Mouse (Mus musculus) neural tube, embryonic 14.5 days (tissue): ENCODE measurements around the gene Polg2. TPM values are rescaled to one million over a fixed set of nuclear protein-coding genes. Genes with fewer than 3 reads are reported as not detected.
"Not testable (repeated sequence)": the region's sequence is repeated elsewhere in the genome, so short reads cannot be mapped to it uniquely, and the experiment has no call there.

Source experiments
- ATAC-seq: fragments of 200-750 bp; cut with Nextera tagmentation; 2 replicates; pipeline ENCODE4 v1.8.0; 2017; ENCODE audit warnings: low read depth, mild to moderate bottlenecking, moderate TSS enrichment, moderate library complexity
- H3K27ac ChIP-seq: fragments of 300-500 bp; sonication (generic); 2 replicates; pipeline ENCODE4 v1.5.1; 2014; ENCODE audit warnings: low read depth, mild to moderate bottlenecking, control low read depth, low read length, moderate library complexity, mixed read lengths
- H3K27me3 ChIP-seq: fragments of 300-500 bp; sonication (generic); 2 replicates; pipeline ENCODE4 v1.6.1; 2014; ENCODE audit warnings: low read length; ENCODE audit not compliant: control insufficient read depth, insufficient read depth
- H3K36me3 ChIP-seq: fragments of 300-500 bp; sonication (generic); 2 replicates; pipeline ENCODE4 v1.6.1; 2014; ENCODE audit warnings: low read length, mixed read lengths; ENCODE audit not compliant: control insufficient read depth, insufficient read depth
- H3K4me1 ChIP-seq: fragments of 300-500 bp; sonication (generic); 2 replicates; pipeline ENCODE4 v1.6.1; 2014; ENCODE audit warnings: low read length; ENCODE audit not compliant: control insufficient read depth, insufficient read depth
- H3K4me2 ChIP-seq: fragments of 300-500 bp; sonication (generic); 2 replicates; pipeline ENCODE4 v1.6.1; 2014; ENCODE audit warnings: mild to moderate bottlenecking, low read depth, low read length, control low read depth
- H3K4me3 ChIP-seq: fragments of 300-500 bp; sonication (generic); 2 replicates; pipeline ENCODE4 v1.5.1; 2014; ENCODE audit warnings: low read depth, low read length, control low read depth, mixed read lengths
- H3K9ac ChIP-seq: fragments of 300-500 bp; sonication (generic); replicated peaks from 2 replicates; pipeline ENCODE4 v1.6.1; 2014; ENCODE audit warnings: low read depth, mild to moderate bottlenecking, control low read depth, low read length, mixed read lengths
- H3K9me3 ChIP-seq: fragments of 300-500 bp; sonication (generic); 2 replicates; pipeline ENCODE4 v1.6.1; 2016; ENCODE audit warnings: low read length; ENCODE audit not compliant: control insufficient read depth
- WGBS: fragments of 180-500 bp; shearing (Covaris S2); extraction: QIAGEN DNeasy Blood & Tissue Kit; methylation state at CpG from one replicate; pipeline ENCODE4 v1.1.7; 2014; 5-methylcytosine and 5-hydroxymethylcytosine counted together
- polyA plus RNA-seq: library from polyadenylated mRNA; unstranded; fragments of >200 nt; fragmentation: Nextera tagmentation; extraction: Ambion mirVana; gene quantifications from 2 replicates; pipeline ENCODE4 v1.2.1, GENCODE M21; 2014

The Polg2 gene
- polyA plus RNA-seq, 1 experiment from 2014 or later: 10.3 TPM

DNA sequence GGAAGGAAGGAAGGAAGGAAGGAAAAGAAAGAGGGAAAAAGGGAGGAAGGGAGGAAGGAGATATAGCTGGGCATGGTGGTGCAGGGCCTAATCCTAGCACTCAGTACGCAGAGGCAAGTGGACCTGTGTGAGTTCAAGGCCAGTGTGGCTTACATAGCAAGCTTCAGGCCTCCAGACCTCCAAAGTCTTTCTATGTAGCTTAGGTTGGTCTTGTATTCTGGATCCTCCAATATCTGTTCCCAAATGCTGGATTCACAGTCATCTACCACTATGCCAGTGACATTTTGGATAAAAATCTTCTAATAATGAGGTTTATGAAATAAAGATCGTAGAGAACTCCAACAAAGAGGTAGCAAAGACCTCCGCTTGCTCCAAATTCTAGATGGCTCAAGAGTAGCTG, 37.5 kb downstream of the Polg2 start:
- 93% methylated on average over 3 of the region's 3 CpGs for WGBS
- H3K27me3 ChIP-seq: no peaks in the 10 kb centered on the region
- no peaks in the 10 kb centered on the region for H3K36me3 ChIP-seq
- H3K4me1 ChIP-seq: peaks cover 7% of the 10 kb centered on the region
- no peaks in the 10 kb centered on the region for H3K9me3 ChIP-seq
- ATAC-seq: no peak
- H3K9ac ChIP-seq: no peak overlapping the region
- no peak overlapping the region for H3K27ac ChIP-seq
- H3K4me3 ChIP-seq: no peak overlapping the region
- H3K4me2 ChIP-seq: no peak overlapping the region

DNA sequence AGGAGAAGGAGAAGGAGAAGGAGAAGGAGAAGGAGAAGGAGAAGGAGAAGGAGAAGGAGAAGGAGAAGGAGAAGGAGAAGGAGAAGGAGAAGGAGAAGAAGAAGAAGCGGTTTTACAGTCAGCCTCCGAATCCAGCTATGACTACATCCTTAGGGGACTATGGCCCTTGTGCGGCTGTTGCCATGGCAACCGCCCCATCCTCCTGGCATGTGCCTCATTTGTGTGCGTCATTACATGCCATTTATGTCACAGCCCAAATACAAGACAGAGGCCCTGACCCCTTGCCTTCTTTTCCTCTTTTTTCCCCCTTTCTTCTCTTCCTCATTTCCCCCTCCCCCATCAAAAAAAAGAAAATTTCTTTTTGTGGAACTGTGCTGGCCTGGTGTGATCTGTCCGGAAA, 38.1 kb downstream of the Polg2 start:
- no peak for ATAC-seq
- H3K36me3 ChIP-seq: no peaks in the 10 kb centered on the region
- H3K4me2 ChIP-seq: no peak overlapping the region
- H3K9me3 ChIP-seq: no peaks in the 10 kb centered on the region
- H3K9ac ChIP-seq: no peak overlapping the region
- no peaks in the 10 kb centered on the region for H3K27me3 ChIP-seq
- H3K4me1 ChIP-seq: peaks cover 7% of the 10 kb centered on the region
- WGBS: 25% methylated on average over 6 of the region's 6 CpGs
- no peak overlapping the region for H3K27ac ChIP-seq
- no peak overlapping the region for H3K4me3 ChIP-seq

DNA sequence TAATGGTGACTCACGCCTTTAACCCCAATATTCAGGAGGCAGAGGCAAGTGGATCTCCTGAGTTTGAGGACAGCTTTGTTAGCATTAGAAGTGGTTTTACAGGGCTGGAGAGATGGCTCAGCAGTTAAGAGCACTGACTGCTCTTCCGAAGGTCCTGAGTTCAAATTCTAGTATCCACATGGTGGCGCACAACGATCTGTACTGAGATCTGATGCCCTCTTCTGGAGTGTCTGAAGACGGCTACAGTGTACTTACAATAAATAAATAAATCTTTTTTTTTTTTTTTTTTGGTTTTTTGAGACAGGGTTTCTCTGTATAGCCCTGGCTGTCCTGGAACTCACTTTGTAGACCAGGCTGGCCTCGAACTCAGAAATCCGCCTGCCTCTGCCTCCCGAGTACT, 38.6 kb downstream of the Polg2 start:
- WGBS: 93% methylated on average over 5 of the region's 8 CpGs

DNA sequence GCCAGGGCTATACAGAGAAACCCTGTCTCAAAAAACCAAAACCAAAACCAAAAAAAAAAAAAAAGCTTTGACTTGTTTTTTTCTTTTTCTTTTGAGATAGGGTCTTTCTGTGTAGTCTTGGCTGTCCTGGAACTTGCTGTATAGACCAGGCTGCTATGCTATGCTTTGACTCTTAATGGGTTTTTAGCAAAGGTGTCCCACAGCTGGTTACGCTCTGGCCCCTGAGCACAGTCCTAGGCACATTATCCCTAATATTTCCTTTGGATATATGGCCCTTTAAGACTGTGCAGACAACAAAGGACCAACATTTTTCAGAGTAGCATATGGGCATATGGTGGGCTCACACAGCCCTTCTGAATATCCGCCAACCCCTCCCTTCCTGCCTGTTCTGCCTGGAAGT, 40.2 kb downstream of the Polg2 start:
- H3K9ac ChIP-seq: no peak overlapping the region
- H3K27ac ChIP-seq: no peak overlapping the region
- no peak overlapping the region for H3K4me2 ChIP-seq
- H3K36me3 ChIP-seq: no peaks in the 10 kb centered on the region
- no peaks in the 10 kb centered on the region for H3K9me3 ChIP-seq
- peaks cover 7% of the 10 kb centered on the region for H3K4me1 ChIP-seq
- no peak for ATAC-seq
- WGBS: 92% methylated on average over 2 of the region's 2 CpGs
- no peak overlapping the region for H3K4me3 ChIP-seq
- H3K27me3 ChIP-seq: no peaks in the 10 kb centered on the region

More for the DNA sequence above, 38.6 kb downstream of the Polg2 start:
- not testable (repeated sequence) for H3K4me2 ChIP-seq, H3K9me3 ChIP-seq, H3K36me3 ChIP-seq, H3K9ac ChIP-seq, H3K4me3 ChIP-seq, H3K27ac ChIP-seq, H3K4me1 ChIP-seq, ATAC-seq, H3K27me3 ChIP-seq

DNA sequence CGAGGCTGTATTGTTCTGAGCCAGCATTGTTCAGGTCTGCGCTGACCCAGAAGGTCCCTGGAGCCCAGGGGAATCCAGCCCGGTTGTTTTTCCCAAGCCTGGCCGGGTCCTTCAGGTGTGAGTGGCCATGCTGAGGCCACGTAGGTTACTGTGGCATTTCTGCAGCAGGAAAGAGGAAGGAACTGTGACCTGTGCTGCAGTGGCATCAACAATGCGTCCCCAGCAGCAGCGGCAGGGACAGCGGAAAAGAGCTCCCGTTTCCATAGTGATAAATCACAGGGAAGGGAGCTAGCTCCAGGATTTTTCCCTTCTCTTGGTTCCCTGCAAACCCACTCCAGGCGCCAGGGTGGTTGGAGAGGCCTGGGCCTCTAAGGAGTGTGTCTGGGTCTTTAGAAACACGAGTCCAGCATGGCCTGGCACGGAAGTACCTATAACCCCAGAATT, 42.1 kb downstream of the Polg2 start:
- Histone ChIP-seq H3K36me3 (no peaks in the 10 kb centered on the region), H3K9ac (peak overlapping the region; percentile 44; the same call in 1 of the 2 replicates), H3K27ac (peak overlapping the region; percentile 24; the same call in 1 of the 2 replicates), H3K9me3 (no peaks in the 10 kb centered on the region), H3K4me3 (no peak overlapping the region), H3K4me1 (peaks cover 7% of the 10 kb centered on the region), H3K27me3 (no peaks in the 10 kb centered on the region), H3K4me2 (no peak overlapping the region)
- peak; percentile 54; the same call in 1 of the 2 replicates for ATAC-seq
- 11% methylated on average over 11 of the region's 12 CpGs for WGBS

DNA sequence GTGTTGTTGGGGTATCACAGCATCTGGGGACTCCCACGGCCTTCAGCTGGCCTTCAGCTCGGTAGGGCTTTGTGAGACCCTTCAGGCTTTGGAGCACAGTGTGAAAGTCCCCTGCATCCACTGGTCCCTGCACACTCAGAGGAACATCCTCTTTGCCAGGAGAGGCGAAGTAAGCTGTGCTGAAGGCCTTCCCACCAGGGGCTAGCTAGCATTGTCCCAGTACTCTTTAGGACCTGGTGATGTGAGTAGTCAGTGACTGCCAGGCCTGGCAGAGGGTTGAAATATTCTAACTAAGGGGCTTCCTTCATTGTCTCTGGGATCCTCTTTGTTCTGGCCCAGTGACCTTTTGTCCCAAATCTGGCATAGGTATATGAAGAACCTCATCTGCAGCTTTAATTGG, 42.7 kb downstream of the Polg2 start:
- Histone ChIP-seq H3K4me3 (no peak overlapping the region), H3K27ac (peak overlapping the region; percentile 22; the same call in 1 of the 2 replicates), H3K27me3 (no peaks in the 10 kb centered on the region), H3K9ac (no peak overlapping the region), H3K4me2 (no peak overlapping the region), H3K36me3 (no peaks in the 10 kb centered on the region), H3K9me3 (no peaks in the 10 kb centered on the region), H3K4me1 (peaks cover 7% of the 10 kb centered on the region)
- WGBS: 65% methylated on average over 3 of the region's 3 CpGs
- ATAC-seq: no peak

DNA sequence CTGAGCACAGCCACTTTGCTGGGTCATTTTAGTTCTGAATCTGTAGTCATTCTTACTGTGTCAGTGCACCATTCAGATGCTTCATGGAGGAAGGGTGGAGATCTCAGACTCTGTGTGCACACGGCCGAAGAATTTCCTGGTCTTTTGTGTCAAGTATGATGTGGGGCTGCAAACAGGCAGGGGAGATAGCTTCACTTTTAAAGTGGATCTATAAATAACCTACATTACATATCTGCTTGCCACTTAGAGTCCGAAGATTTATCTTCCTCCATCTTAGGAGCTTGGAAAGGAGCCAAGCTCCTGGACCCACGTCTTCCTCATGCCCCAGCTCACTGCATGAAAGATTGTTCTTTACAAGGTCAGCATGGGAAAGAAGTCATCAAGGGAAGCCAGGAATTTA, 48.6 kb downstream of the Polg2 start:
- H3K36me3 ChIP-seq: no peaks in the 10 kb centered on the region
- H3K9me3 ChIP-seq: no peaks in the 10 kb centered on the region
- no peaks in the 10 kb centered on the region for H3K27me3 ChIP-seq
- no peak overlapping the region for H3K27ac ChIP-seq
- H3K9ac ChIP-seq: no peak overlapping the region
- H3K4me3 ChIP-seq: no peak overlapping the region
- no peaks in the 10 kb centered on the region for H3K4me1 ChIP-seq
- no peak overlapping the region for H3K4me2 ChIP-seq
- ATAC-seq: no peak
- 69% methylated on average over 4 of the region's 4 CpGs for WGBS

DNA sequence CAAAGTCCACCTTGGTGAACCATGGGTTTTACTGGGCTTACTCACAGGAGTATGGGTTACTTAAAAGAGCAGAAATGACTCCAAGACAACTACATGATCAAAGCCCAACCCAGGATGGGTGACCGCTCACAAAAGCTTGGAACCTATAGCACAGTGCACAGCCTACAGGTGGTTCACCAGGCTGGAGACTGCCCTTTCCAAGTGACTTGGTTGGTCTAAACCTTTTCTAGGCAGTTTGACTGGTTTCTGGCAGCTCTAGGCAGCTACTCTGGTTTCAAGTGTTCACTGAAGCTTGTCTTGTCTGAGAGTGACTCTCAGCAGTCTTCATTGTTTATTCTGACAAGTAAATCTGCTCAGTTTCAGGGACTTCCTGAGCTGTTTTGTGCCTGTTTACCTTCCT, 49.7 kb downstream of the Polg2 start:
- WGBS: 100% methylated on average over 1 of the region's 1 CpGs
- Histone ChIP-seq H3K36me3 (no peaks in the 10 kb centered on the region), H3K9ac (no peak overlapping the region), H3K4me2 (no peak overlapping the region), H3K4me3 (no peak overlapping the region), H3K9me3 (no peaks in the 10 kb centered on the region), H3K4me1 (no peaks in the 10 kb centered on the region), H3K27me3 (no peaks in the 10 kb centered on the region), H3K27ac (no peak overlapping the region)
- ATAC-seq: no peak

DNA sequence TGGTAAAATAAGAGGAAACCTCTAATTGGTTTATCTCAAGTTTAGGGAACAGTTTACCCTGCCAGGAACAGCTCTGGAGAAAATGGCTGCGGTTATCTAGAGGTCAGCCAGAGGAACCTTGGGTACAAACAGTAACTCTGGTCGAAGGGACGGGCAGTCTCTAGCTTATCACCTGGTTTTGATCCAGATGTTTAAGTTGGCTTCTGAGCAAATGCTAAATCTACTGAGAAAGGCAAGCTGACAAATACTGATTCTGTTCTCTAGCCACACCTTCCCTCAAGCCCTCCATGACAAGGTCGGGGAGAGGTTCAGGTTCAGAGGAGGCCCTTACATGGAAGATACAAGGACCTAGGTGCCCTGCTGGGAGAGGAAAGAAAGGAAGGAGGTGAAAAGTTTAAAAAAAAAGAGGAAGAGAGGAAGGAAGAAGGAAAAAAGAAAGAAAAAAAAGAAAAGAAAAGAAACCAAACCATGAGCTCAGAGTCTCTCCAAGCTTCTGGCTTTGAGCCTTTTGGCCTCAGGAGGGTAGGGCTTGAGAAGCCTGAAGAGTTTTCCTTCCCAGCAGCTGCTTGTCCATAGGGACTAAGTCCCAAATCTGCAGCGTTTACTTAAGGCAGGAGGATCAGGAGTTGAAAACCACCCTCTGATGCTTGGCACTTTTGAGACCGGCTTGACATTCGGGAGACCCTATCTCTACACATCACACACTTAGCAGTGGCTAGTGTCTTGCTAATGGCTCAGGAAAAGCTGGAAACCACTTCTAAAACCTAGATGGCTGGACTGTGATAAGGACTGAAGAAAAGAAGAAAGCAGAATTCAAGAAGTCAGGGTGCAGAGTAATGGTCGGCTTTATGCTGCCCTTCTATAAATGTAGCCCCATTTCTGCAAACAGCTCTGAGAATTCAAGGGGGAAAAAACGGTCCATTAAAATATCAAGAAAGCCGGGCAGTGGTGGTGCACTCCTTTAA, 50.7 kb downstream of the Polg2 start:
- no peak overlapping the region for H3K9ac ChIP-seq
- no peaks in the 10 kb centered on the region for H3K27me3 ChIP-seq
- no peak overlapping the region for H3K4me2 ChIP-seq
- H3K9me3 ChIP-seq: no peaks in the 10 kb centered on the region
- 81% methylated on average over 10 of the region's 10 CpGs for WGBS
- no peak overlapping the region for H3K4me3 ChIP-seq
- H3K27ac ChIP-seq: no peak overlapping the region
- H3K36me3 ChIP-seq: no peaks in the 10 kb centered on the region
- no peaks in the 10 kb centered on the region for H3K4me1 ChIP-seq
- ATAC-seq: no peak
